Mouse (Mus musculus): ENCODE measurements around the gene Sart1. TPM values are rescaled to one million over a fixed set of nuclear protein-coding genes. Genes with fewer than 3 reads are reported as not detected.

Gene Sart1
- 40.9 and 65.0 TPM in 2 replicates for polyA plus RNA-seq (2012; rRNA removed)

- TF ChIP-seq POLR2A (IDR thresholded peaks at IDR 0.05; ENCODE audit: borderline replicate concordance, extremely low read depth, insufficient read depth, insufficient read length, poor library complexity, severe bottlenecking) = peak; percentile 40; the same call in 1 of the 2 replicates
- no peak for TF ChIP-seq CTCF (IDR thresholded peaks at IDR 0.05; ENCODE audit: borderline replicate concordance, extremely low read depth, insufficient read depth, insufficient read length)
- DNase-seq (ENCODE audit: low read depth) = peak; percentile 99
Measured at GRCm38 (mm10) chr19:5388588-5389242, at the start of gene Sart1. Gene Sart1 (minus strand): TSS chr19:5388703.

GRCm38 (mm10) chr19:5433951-5434350 lies 45.4 kb upstream of the Sart1 start:
- DNase-seq (ENCODE audit: low read depth) = no peak
- TF ChIP-seq POLR2A (IDR thresholded peaks at IDR 0.05; ENCODE audit: borderline replicate concordance, extremely low read depth, insufficient read depth, insufficient read length, poor library complexity, severe bottlenecking) (no peak), CTCF (IDR thresholded peaks at IDR 0.05; ENCODE audit: borderline replicate concordance, extremely low read depth, insufficient read depth, insufficient read length) (no peak)

DNA sequence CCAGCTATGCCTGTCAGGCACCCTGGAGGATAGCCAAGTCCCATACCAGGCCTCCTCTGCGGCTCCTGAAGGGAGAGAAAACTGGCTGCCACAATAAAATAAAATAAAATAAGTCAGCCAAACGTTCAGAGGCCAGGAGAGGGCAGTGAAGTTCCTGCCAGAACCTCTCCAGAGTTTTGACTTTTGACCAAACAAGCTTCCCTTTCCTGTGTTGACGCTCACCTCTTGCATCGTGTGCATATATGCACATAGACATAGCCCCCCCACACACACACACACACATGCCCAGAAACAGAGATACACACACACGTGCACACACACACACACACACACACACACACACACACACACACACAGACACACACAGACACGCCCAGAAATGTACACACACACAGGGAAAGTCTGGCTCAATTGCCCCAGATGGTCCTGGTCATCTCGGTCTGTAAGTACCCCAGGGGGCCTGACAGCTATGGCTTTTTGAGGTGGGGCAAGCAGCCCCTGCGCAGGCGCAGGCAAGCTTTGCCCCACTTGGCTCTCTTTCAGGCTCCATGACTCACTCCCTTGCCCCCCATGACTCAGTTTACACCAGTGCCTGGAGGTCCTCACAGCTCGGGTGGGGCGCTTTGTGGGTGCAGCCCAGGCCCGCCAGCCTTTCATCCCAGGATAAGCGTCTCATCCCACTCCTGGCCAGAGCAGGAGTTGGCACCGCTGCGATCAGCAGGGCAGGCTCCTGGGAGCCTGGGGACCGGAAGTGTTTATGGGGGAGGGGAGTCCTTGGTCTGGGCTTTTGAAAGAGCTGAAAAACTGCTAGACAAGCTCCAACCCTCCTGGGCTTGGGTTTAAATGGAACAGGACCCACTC lies 44.7 kb upstream of the Sart1 start:
- DNase-seq (ENCODE audit: low read depth) = peak; percentile 42
- no peak for TF ChIP-seq POLR2A (IDR thresholded peaks at IDR 0.05; ENCODE audit: borderline replicate concordance, extremely low read depth, insufficient read depth, insufficient read length, poor library complexity, severe bottlenecking)
- TF ChIP-seq CTCF (IDR thresholded peaks at IDR 0.05; ENCODE audit: borderline replicate concordance, extremely low read depth, insufficient read depth, insufficient read length) = peak; percentile 43; the same call in 1 of the 2 replicates

- no peak for TF ChIP-seq CTCF (IDR thresholded peaks at IDR 0.05; ENCODE audit: borderline replicate concordance, extremely low read depth, insufficient read depth, insufficient read length)
- TF ChIP-seq POLR2A (IDR thresholded peaks at IDR 0.05; ENCODE audit: borderline replicate concordance, extremely low read depth, insufficient read depth, insufficient read length, poor library complexity, severe bottlenecking) = no peak
- no peak for DNase-seq (ENCODE audit: low read depth)
Measured at GRCm38 (mm10) chr19:5431911-5432464, 43.5 kb upstream of the Sart1 start.

GRCm38 (mm10) chr19:5430408-5430807 lies 41.9 kb upstream of the Sart1 start:
- TF ChIP-seq POLR2A (IDR thresholded peaks at IDR 0.05; ENCODE audit: borderline replicate concordance, extremely low read depth, insufficient read depth, insufficient read length, poor library complexity, severe bottlenecking) = no peak
- no peak for TF ChIP-seq CTCF (IDR thresholded peaks at IDR 0.05; ENCODE audit: borderline replicate concordance, extremely low read depth, insufficient read depth, insufficient read length)
- DNase-seq (ENCODE audit: low read depth) = no peak

DNA sequence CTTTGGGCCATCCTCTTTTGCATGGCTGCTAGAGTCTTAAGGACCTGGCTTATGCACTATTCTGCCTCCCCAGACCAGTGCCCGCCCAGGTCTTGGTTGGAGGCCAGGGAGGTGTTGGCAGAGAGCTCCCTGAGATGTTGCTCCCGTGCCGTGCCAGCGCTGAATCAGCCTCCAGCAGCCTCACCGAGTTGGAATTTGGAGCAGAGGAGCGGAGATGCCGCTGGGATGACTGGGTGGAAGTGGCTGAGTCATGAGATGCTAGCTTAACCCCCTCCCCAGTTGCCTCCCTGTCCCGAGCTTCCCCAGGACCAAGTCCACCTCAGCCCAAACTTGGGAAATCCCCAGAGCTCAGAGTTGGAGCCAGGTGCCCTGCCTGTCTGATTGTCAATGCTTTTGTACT lies 41.3 kb upstream of the Sart1 start:
- no peak for TF ChIP-seq POLR2A (IDR thresholded peaks at IDR 0.05; ENCODE audit: borderline replicate concordance, extremely low read depth, insufficient read depth, insufficient read length, poor library complexity, severe bottlenecking)
- no peak for TF ChIP-seq CTCF (IDR thresholded peaks at IDR 0.05; ENCODE audit: borderline replicate concordance, extremely low read depth, insufficient read depth, insufficient read length)
- DNase-seq (ENCODE audit: low read depth) = no peak

GRCm38 (mm10) chr19:5429219-5429618 lies 40.7 kb upstream of the Sart1 start:
- no peak for DNase-seq (ENCODE audit: low read depth)
- TF ChIP-seq POLR2A (IDR thresholded peaks at IDR 0.05; ENCODE audit: borderline replicate concordance, extremely low read depth, insufficient read depth, insufficient read length, poor library complexity, severe bottlenecking) (no peak), CTCF (IDR thresholded peaks at IDR 0.05; ENCODE audit: borderline replicate concordance, extremely low read depth, insufficient read depth, insufficient read length) (no peak)

DNA sequence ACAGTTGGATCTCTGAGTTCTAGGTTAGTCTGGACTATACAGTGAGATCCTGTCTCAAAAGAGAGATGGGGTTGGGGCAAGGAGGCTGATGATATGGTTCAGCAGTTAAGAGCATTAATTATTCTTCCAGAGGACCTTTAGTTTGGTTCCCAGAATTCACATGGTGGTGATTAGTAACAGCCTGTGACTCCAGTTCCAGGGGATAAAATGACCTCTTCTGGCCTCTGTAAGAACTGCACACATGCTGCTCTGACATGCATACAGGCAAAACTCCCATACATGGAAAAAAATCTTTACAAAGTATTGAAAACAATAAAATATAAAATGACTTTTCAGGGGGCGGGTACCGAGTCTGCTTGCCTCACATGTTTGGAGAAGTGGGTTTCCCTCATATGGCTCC lies 39.6 kb upstream of the Sart1 start:
- no peak for TF ChIP-seq POLR2A (IDR thresholded peaks at IDR 0.05; ENCODE audit: borderline replicate concordance, extremely low read depth, insufficient read depth, insufficient read length, poor library complexity, severe bottlenecking)
- peak; percentile 44; the same call in 1 of the 2 replicates for TF ChIP-seq CTCF (IDR thresholded peaks at IDR 0.05; ENCODE audit: borderline replicate concordance, extremely low read depth, insufficient read depth, insufficient read length)
- DNase-seq (ENCODE audit: low read depth) = peak; percentile 44

GRCm38 (mm10) chr19:5426640-5427290 lies 38.3 kb upstream of the Sart1 start:
- no peak for TF ChIP-seq POLR2A (IDR thresholded peaks at IDR 0.05; ENCODE audit: borderline replicate concordance, extremely low read depth, insufficient read depth, insufficient read length, poor library complexity, severe bottlenecking)
- TF ChIP-seq CTCF (IDR thresholded peaks at IDR 0.05; ENCODE audit: borderline replicate concordance, extremely low read depth, insufficient read depth, insufficient read length) = no peak

GRCm38 (mm10) chr19:5425906-5426565 lies 37.5 kb upstream of the Sart1 start:
- TF ChIP-seq POLR2A (IDR thresholded peaks at IDR 0.05; ENCODE audit: borderline replicate concordance, extremely low read depth, insufficient read depth, insufficient read length, poor library complexity, severe bottlenecking) = no peak
- no peak for TF ChIP-seq CTCF (IDR thresholded peaks at IDR 0.05; ENCODE audit: borderline replicate concordance, extremely low read depth, insufficient read depth, insufficient read length)
- DNase-seq (ENCODE audit: low read depth) = no peak

More at GRCm38 (mm10) chr19:5426640-5427290, 38.3 kb upstream of the Sart1 start:
- no peak for DNase-seq (ENCODE audit: low read depth)
